Mouse (Mus musculus): ENCODE data around the gene Ccr9. TPM values are rescaled to one million over a fixed set of nuclear protein-coding genes. Genes with fewer than 3 reads are reported as not detected.

Gene Ccr9
- polyA plus RNA-seq, 1 experiment from 2014 or later = 0.09 TPM

DNA sequence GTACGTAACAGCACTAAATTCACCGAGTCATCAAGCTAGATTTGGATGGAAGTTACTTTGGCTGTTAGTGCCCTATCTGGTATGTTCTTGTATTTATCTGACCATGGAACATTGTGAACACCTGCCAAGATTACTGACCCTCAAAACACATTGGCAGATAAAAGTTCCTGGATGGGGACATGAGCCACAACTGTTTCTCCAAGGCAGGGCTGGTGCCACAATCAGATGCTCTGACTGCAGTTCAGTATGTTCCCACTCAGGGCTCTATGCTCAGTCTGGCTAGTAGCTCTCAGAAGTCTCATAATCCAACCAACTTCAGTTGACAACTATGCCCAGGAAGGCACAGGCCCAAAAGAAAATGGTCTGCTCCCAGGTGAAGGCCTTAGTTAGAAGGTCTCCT is 124.2 kb downstream of the Ccr9 start:
- no peaks in the 10 kb centered on the region for H3K27me3 ChIP-seq (ENCODE audit: insufficient read depth, low read length)
- H3K9ac ChIP-seq = no peak overlapping the region
- H3K4me2 ChIP-seq = no peak overlapping the region
- no peak for DNase-seq
- H3K27ac ChIP-seq (ENCODE audit: low read depth) = no peak overlapping the region
- H3K4me3 ChIP-seq (ENCODE audit: low read depth, low read length) = no peak overlapping the region
- no peak for TF ChIP-seq CTCF (IDR thresholded peaks at IDR 0.05; ENCODE audit: low read depth)
- H3K36me3 ChIP-seq (ENCODE audit: insufficient read depth) = peaks cover 9% of the 10 kb centered on the region; the same call in 1 of the 2 replicates
- 91% methylated on average over 2 of the region's 2 CpGs for WGBS
- H3K9me3 ChIP-seq (ENCODE audit: low read depth, low read length) = no peaks in the 10 kb centered on the region
- no peak for ATAC-seq (ENCODE audit: insufficient read depth)
- H3K4me1 ChIP-seq (ENCODE audit: insufficient read depth) = no peaks in the 10 kb centered on the region

- H3K4me1 ChIP-seq (ENCODE audit: insufficient read depth) = no peaks in the 10 kb centered on the region
- H3K9me3 ChIP-seq (ENCODE audit: low read depth, low read length) = no peaks in the 10 kb centered on the region
- TF ChIP-seq CTCF (IDR thresholded peaks at IDR 0.05; ENCODE audit: low read depth) = no peak
- no peak overlapping the region for H3K9ac ChIP-seq
- no peak overlapping the region for H3K4me3 ChIP-seq (ENCODE audit: low read depth, low read length)
- H3K27me3 ChIP-seq (ENCODE audit: insufficient read depth, low read length) = no peaks in the 10 kb centered on the region
- ATAC-seq (ENCODE audit: insufficient read depth) (no peak), DNase-seq (no peak)
- no peak overlapping the region for H3K4me2 ChIP-seq
- 0 out of 2 replicates have a peak, but pooled peaks cover 4% of the 10 kb centered on the region for H3K36me3 ChIP-seq (ENCODE audit: insufficient read depth)
- H3K27ac ChIP-seq (ENCODE audit: low read depth) = no peak overlapping the region
These were observed 124.7 kb downstream of the Ccr9 start for GRCm38 (mm10) chr9:123802896-123803295.

DNA sequence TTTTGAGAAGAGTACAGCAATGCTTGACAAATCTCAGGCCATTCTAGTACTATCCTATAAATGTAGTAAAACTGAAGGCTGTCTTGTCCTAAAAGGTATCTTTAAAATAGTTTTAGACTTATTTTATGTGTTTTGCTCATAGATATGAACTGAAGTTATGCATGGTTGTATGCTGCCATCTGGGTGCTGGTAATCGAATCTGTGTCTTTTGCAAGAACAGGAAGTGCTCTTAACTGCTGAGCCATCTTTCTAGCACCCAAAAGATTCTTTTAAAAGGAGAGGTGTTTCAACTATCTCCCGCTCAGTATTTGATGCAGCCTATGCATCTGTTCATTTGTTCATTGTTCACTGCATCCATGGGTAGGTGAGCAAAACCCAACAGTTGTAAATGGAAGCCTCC is 127.0 kb downstream of the Ccr9 start:
- no peaks in the 10 kb centered on the region for H3K4me1 ChIP-seq (ENCODE audit: insufficient read depth)
- H3K9me3 ChIP-seq (ENCODE audit: low read depth, low read length) = no peaks in the 10 kb centered on the region
- no peak overlapping the region for H3K4me3 ChIP-seq (ENCODE audit: low read depth, low read length)
- WGBS = 83% methylated on average over 2 of the region's 2 CpGs
- DNase-seq (no peak), ATAC-seq (ENCODE audit: insufficient read depth) (no peak)
- no peak overlapping the region for H3K27ac ChIP-seq (ENCODE audit: low read depth)
- H3K4me2 ChIP-seq = no peak overlapping the region
- no peak overlapping the region for H3K9ac ChIP-seq
- H3K36me3 ChIP-seq (ENCODE audit: insufficient read depth) = peaks cover 4% of the 10 kb centered on the region
- H3K27me3 ChIP-seq (ENCODE audit: insufficient read depth, low read length) = no peaks in the 10 kb centered on the region
- TF ChIP-seq CTCF (IDR thresholded peaks at IDR 0.05; ENCODE audit: low read depth) = no peak

GRCm38 (mm10) chr9:123806267-123806666 is 128.0 kb downstream of the Ccr9 start, which contains the start of gene Cxcr6:
Cxcr6 (plus strand) TSS chr9:123806475.
- no peaks in the 10 kb centered on the region for H3K27me3 ChIP-seq (ENCODE audit: insufficient read depth, low read length)
- no peak for DNase-seq
- no peaks in the 10 kb centered on the region for H3K9me3 ChIP-seq (ENCODE audit: low read depth, low read length)
- H3K4me1 ChIP-seq (ENCODE audit: insufficient read depth) = no peaks in the 10 kb centered on the region
- H3K9ac ChIP-seq = no peak within 1 kb of the TSS
- no peak for TF ChIP-seq CTCF (IDR thresholded peaks at IDR 0.05; ENCODE audit: low read depth)
- H3K4me2 ChIP-seq = no peak within 1 kb of the TSS
- peaks cover 11% of the 10 kb centered on the region for H3K36me3 ChIP-seq (ENCODE audit: insufficient read depth)
- no peak for ATAC-seq (ENCODE audit: insufficient read depth)
- WGBS = 84% methylated on average over 5 of the region's 5 CpGs
- no peak within 1 kb of the TSS for H3K27ac ChIP-seq (ENCODE audit: low read depth)
- no peak within 1 kb of the TSS for H3K4me3 ChIP-seq (ENCODE audit: low read depth, low read length)

GRCm38 (mm10) chr9:123808583-123808982 is 130.3 kb downstream of the Ccr9 start:
- Histone ChIP-seq H3K36me3 (ENCODE audit: insufficient read depth) (peaks cover 19% of the 10 kb centered on the region), H3K9ac (no peak overlapping the region), H3K4me2 (no peak overlapping the region), H3K27ac (ENCODE audit: low read depth) (no peak overlapping the region), H3K27me3 (ENCODE audit: insufficient read depth, low read length) (no peaks in the 10 kb centered on the region), H3K9me3 (ENCODE audit: low read depth, low read length) (no peaks in the 10 kb centered on the region), H3K4me1 (ENCODE audit: insufficient read depth) (no peaks in the 10 kb centered on the region), H3K4me3 (ENCODE audit: low read depth, low read length) (no peak overlapping the region)
- ATAC-seq (ENCODE audit: insufficient read depth) (no peak), DNase-seq (no peak)
- 41% methylated on average over 7 of the region's 7 CpGs for WGBS
- TF ChIP-seq CTCF (IDR thresholded peaks at IDR 0.05; ENCODE audit: low read depth) = no peak

- Histone ChIP-seq H3K4me3 (ENCODE audit: low read depth, low read length) (no peak overlapping the region), H3K9me3 (ENCODE audit: low read depth, low read length) (no peaks in the 10 kb centered on the region), H3K36me3 (ENCODE audit: insufficient read depth) (peaks cover 31% of the 10 kb centered on the region), H3K9ac (no peak overlapping the region), H3K27ac (ENCODE audit: low read depth) (no peak overlapping the region), H3K27me3 (ENCODE audit: insufficient read depth, low read length) (no peaks in the 10 kb centered on the region), H3K4me1 (ENCODE audit: insufficient read depth) (no peaks in the 10 kb centered on the region), H3K4me2 (no peak overlapping the region)
- 89% methylated on average over 3 of the region's 3 CpGs for WGBS
- DNase-seq (no peak), ATAC-seq (ENCODE audit: insufficient read depth) (no peak)
- TF ChIP-seq CTCF (IDR thresholded peaks at IDR 0.05; ENCODE audit: low read depth) = no peak
These were observed 133.6 kb downstream of the Ccr9 start for GRCm38 (mm10) chr9:123811831-123812230.

DNA sequence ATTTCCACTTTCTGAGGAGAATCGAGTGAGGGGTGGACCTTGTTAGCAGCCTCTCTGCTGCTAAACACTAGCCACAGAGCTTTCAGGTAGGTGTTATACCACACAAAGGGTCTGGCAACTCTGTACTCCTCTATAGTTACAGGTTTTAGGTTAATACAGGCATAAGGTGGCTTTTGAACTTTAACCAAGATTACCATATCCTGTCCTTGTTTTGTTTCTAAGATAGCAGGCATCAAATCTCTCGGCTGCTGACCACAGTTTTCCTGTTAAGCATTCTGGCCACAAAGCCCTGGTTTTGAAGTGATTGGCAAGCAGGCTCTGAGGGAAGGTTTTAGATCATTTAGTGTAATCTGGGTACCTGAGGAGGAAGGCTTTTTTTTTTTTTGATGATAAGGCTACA is 136.1 kb downstream of the Ccr9 start:
- Histone ChIP-seq H3K4me2 (no peak overlapping the region), H3K9me3 (ENCODE audit: low read depth, low read length) (no peaks in the 10 kb centered on the region), H3K4me1 (ENCODE audit: insufficient read depth) (no peaks in the 10 kb centered on the region), H3K27me3 (ENCODE audit: insufficient read depth, low read length) (no peaks in the 10 kb centered on the region), H3K27ac (ENCODE audit: low read depth) (no peak overlapping the region), H3K36me3 (ENCODE audit: insufficient read depth) (peaks cover 43% of the 10 kb centered on the region), H3K9ac (no peak overlapping the region), H3K4me3 (ENCODE audit: low read depth, low read length) (no peak overlapping the region)
- WGBS = 81% methylated on average over 2 of the region's 2 CpGs
- TF ChIP-seq CTCF (IDR thresholded peaks at IDR 0.05; ENCODE audit: low read depth) = no peak
- no peak for ATAC-seq (ENCODE audit: insufficient read depth)
- DNase-seq = no peak

DNA sequence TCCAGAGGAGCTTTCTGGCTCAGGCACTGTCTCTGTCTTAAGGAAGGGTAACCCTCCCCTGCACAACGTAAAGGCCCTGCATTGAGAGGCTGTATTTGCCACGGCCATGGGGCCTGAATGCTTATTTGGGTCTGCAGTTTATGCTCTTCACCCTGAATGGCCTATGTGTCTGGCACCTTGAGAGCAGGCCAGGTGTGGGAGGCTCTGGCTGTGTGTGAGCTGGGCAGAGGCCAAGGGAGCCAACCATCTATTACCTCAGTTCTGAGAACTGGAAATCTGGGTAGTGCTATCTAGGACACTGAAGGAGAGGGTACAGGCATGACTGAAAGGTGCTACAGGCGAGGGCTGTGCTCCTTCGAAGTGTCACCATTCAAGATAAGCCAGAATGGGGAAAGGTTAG is 136.6 kb downstream of the Ccr9 start:
- H3K4me3 ChIP-seq (ENCODE audit: low read depth, low read length) = no peak overlapping the region
- no peak for TF ChIP-seq CTCF (IDR thresholded peaks at IDR 0.05; ENCODE audit: low read depth)
- H3K9ac ChIP-seq = no peak overlapping the region
- 75% methylated on average over 4 of the region's 4 CpGs for WGBS
- H3K27me3 ChIP-seq (ENCODE audit: insufficient read depth, low read length) = no peaks in the 10 kb centered on the region
- H3K4me2 ChIP-seq = no peak overlapping the region
- no peak overlapping the region for H3K27ac ChIP-seq (ENCODE audit: low read depth)
- ATAC-seq (ENCODE audit: insufficient read depth) (no peak), DNase-seq (no peak)
- no peaks in the 10 kb centered on the region for H3K4me1 ChIP-seq (ENCODE audit: insufficient read depth)
- no peaks in the 10 kb centered on the region for H3K9me3 ChIP-seq (ENCODE audit: low read depth, low read length)
- peaks cover 44% of the 10 kb centered on the region for H3K36me3 ChIP-seq (ENCODE audit: insufficient read depth)
